11 mouse cellular contexts compared by ENCODE assay signal in genomic region chr15:81990549-81990948, GRCm38 (mm10). TPM values are rescaled to one million over a fixed set of nuclear protein-coding genes. Genes with fewer than 3 reads are reported as not detected.
A peak's percentile ranks its signal among the peaks of the same experiment; 100 is the strongest.
DNase-seq lines count a peak whose midpoint lies in the region.
"Had no signal": no experiment of that assay in that cellular context is flagged by ENCODE, and none has a peak within 500 bp of the region (broad histone marks: within the 10 kb centered on the region; RNA-seq: fewer than 3 reads in every experiment).

No protein-coding gene starts in this region.

- peak; percentile 53 for DNase-seq in adrenal gland, postnatal 14 days
- no peak for DNase-seq in adrenal gland, adult 18-20 months (ENCODE audit: low spot score in 2 of 2)
- DNase-seq in c-Kit-positive CD71-negative TER-119-negative erythroid progenitor cells, embryonic 14.5 days (ENCODE audit: low read depth) = peak; percentile 28
- peak; percentile 17 for DNase-seq in heart, postnatal 4 days
- DNase-seq in spleen, postnatal 10 days (ENCODE audit: low spot score in 2 of 2) = peak; percentile 46 to 74
- no peak for DNase-seq in layer of hippocampus, adult 8-10 months (ENCODE audit: low spot score in 2 of 2)
- no peak for DNase-seq in urinary bladder, postnatal 14 days (ENCODE audit: low spot score)
- DNase-seq in gastrocnemius, adult 8-10 months (ENCODE audit: low spot score in 2 of 2) = no peak
- DNase-seq: cerebellum, adult 18-20 months; right cerebral cortex, postnatal 4 days had no signal

RNA-seq across cellular contexts. Expression of gene Xrcc6, which starts 2.9 kb away (rescaled TPM):
- 120 and 140 TPM in 2 replicates for total RNA-seq in adrenal gland, postnatal 14 days (2021)
- 10 to 100 TPM; 55.8 to 88.9 TPM for total RNA-seq in adrenal gland, adult 18-20 months (2021)
- 10 to 100 TPM; 26.6 to 27.4 TPM for total RNA-seq in heart, postnatal 4 days (2021)
- 10 to 100 TPM; 27.4 to 35.4 (median 28.9) TPM for total RNA-seq in layer of hippocampus, adult 8-10 months (2022)
- total RNA-seq in gastrocnemius, adult 8-10 months (2022) = 10 to 100 TPM; 20.6 to 24.5 (median 24.2) TPM

RNA-seq across cellular contexts. Expression of gene 1700029P11Rik, which starts 10.2 kb away (rescaled TPM):
- total RNA-seq in adrenal gland, postnatal 14 days (2021) = not detected in 2 replicates
- total RNA-seq in adrenal gland, adult 18-20 months (2021) = not detected
- not detected for total RNA-seq in heart, postnatal 4 days (2021)
- not detected for total RNA-seq in layer of hippocampus, adult 8-10 months (2022)
- not detected for total RNA-seq in gastrocnemius, adult 8-10 months (2022)
- total RNA-seq: left cerebral cortex, adult 2 months had no signal

RNA-seq across cellular contexts. Expression of gene Pmm1, which starts 29.8 kb away (rescaled TPM):
- 78.7 and 99.0 TPM in 2 replicates for total RNA-seq in adrenal gland, postnatal 14 days (2021)
- total RNA-seq in adrenal gland, adult 18-20 months (2021) = 10 to 100 TPM; 58.0 to 85.4 TPM
- total RNA-seq in heart, postnatal 4 days (2021) = 10 to 100 TPM; 21.1 to 22.2 TPM
- 100 to 1,000 TPM; 190 to 206 (median 199) TPM for total RNA-seq in layer of hippocampus, adult 8-10 months (2022)
- 10 to 100 TPM; 15.6 to 17.9 (median 15.9) TPM for total RNA-seq in gastrocnemius, adult 8-10 months (2022)

RNA-seq across cellular contexts. Expression of gene Desi1, which starts 43.1 kb away (rescaled TPM):
- total RNA-seq in adrenal gland, postnatal 14 days (2021) = 68.4 and 74.8 TPM in 2 replicates
- 100 to 1,000 TPM in 1 of 2 experiments, 10 to 100 TPM in 1; 52.7 to 123 TPM for total RNA-seq in adrenal gland, adult 18-20 months (2021)
- 10 to 100 TPM; 27.1 to 27.4 TPM for total RNA-seq in heart, postnatal 4 days (2021)
- total RNA-seq in layer of hippocampus, adult 8-10 months (2022) = 100 to 1,000 TPM in 2 of 4 experiments, 10 to 100 TPM in 2; 90.4 to 112 (median 101) TPM
- 10 to 100 TPM; 14.9 to 18.4 (median 17.5) TPM for total RNA-seq in gastrocnemius, adult 8-10 months (2022)

RNA-seq across cellular contexts. Expression of gene Csdc2, which starts 54.0 kb away (rescaled TPM):
- 15.7 and 17.3 TPM in 2 replicates for total RNA-seq in adrenal gland, postnatal 14 days (2021)
- 1 to 10 TPM; 6.9 to 9.2 TPM for total RNA-seq in adrenal gland, adult 18-20 months (2021)
- total RNA-seq in heart, postnatal 4 days (2021) = 1 to 10 TPM; 6.3 to 8.8 TPM
- total RNA-seq in layer of hippocampus, adult 8-10 months (2022) = 10 to 100 TPM; 63.2 to 67.4 (median 65.9) TPM
- total RNA-seq in gastrocnemius, adult 8-10 months (2022) = 1 to 10 TPM in 2 of 4 experiments, under 1 TPM in 2; 0.67 to 1.9 (median 0.90) TPM

Comparison
In these comparisons a context has a peak if more than half of its experiments do, and no peak if none do; other contexts are left out.
1. DNase-seq: peak in adrenal gland, postnatal 14 days (single experiment), c-Kit-positive CD71-negative TER-119-negative erythroid progenitor cells, embryonic 14.5 days (single experiment), heart, postnatal 4 days (single experiment) and spleen, postnatal 10 days (2 of 2); none in adrenal gland, adult 18-20 months (0 of 2), layer of hippocampus, adult 8-10 months (0 of 2), urinary bladder, postnatal 14 days (single experiment) and gastrocnemius, adult 8-10 months (0 of 2).